Mouse (Mus musculus) CD4-positive, CD25-positive, alpha-beta regulatory T cell, adult 4 months (primary cell): ENCODE measurements at regions not wholly inside any gene's neighbourhood (a gene's known extent, or its start where the extent isn't known, plus 50 kb on each side); places are given as distances from the start of the nearest gene placed in this dataset.

Experiments used
- ATAC-seq: one replicate; pipeline ENCODE4 v1.8.0; 2017

- ATAC-seq = no peak
Measured at GRCm38 (mm10) chr8:35192515-35192914, 573.1 kb upstream of the Gm19410 start.

- ATAC-seq = no peak
Measured at GRCm38 (mm10) chr8:35193771-35194170, 571.8 kb upstream of the Gm19410 start.

GRCm38 (mm10) chr8:35196189-35196588, 569.4 kb upstream of the Gm19410 start:
- ATAC-seq = no peak

- ATAC-seq = no peak
Measured at GRCm38 (mm10) chr8:35198766-35199165, 566.8 kb upstream of the Gm19410 start.

- peak; percentile 69 for ATAC-seq
Measured at GRCm38 (mm10) chr8:35201416-35201815, 564.2 kb upstream of the Gm19410 start.

- ATAC-seq = no peak
Measured at GRCm38 (mm10) chr8:35204971-35205370, 560.6 kb upstream of the Gm19410 start.

GRCm38 (mm10) chr8:35205536-35205935, 560.1 kb upstream of the Gm19410 start:
- no peak for ATAC-seq

- no peak for ATAC-seq
Measured at GRCm38 (mm10) chr8:35206271-35206670, 559.3 kb upstream of the Gm19410 start.

- peak; percentile 93 for ATAC-seq
Measured at GRCm38 (mm10) chr8:35208357-35208756, 557.2 kb upstream of the Gm19410 start.

GRCm38 (mm10) chr8:35211506-35212452, 553.8 kb upstream of the Gm19410 start:
- ATAC-seq = no peak

- ATAC-seq = no peak
Measured at GRCm38 (mm10) chr8:35213515-35213914, 552.1 kb upstream of the Gm19410 start.

GRCm38 (mm10) chr8:35217604-35218003, 548.0 kb upstream of the Gm19410 start:
- no peak for ATAC-seq

- no peak for ATAC-seq
Measured at GRCm38 (mm10) chr8:35218327-35218726, 547.3 kb upstream of the Gm19410 start.

- no peak for ATAC-seq
Measured at GRCm38 (mm10) chr8:35224053-35224924, 541.3 kb upstream of the Gm19410 start.

- ATAC-seq = no peak
Measured at GRCm38 (mm10) chr8:35224925-35225244, 540.7 kb upstream of the Gm19410 start.

GRCm38 (mm10) chr8:35227079-35227478, 538.5 kb upstream of the Gm19410 start:
- ATAC-seq = no peak

- no peak for ATAC-seq
Measured at GRCm38 (mm10) chr8:35228449-35228848, 537.1 kb upstream of the Gm19410 start.

GRCm38 (mm10) chr8:35233520-35234186, 531.9 kb upstream of the Gm19410 start:
- ATAC-seq = no peak

- no peak for ATAC-seq
Measured at GRCm38 (mm10) chr8:35234436-35234835, 531.2 kb upstream of the Gm19410 start.

GRCm38 (mm10) chr8:35235815-35236509, 529.6 kb upstream of the Gm19410 start:
- ATAC-seq = no peak

GRCm38 (mm10) chr8:35237279-35237678, 528.3 kb upstream of the Gm19410 start:
- no peak for ATAC-seq

- no peak for ATAC-seq
Measured at GRCm38 (mm10) chr8:35240884-35241283, 524.7 kb upstream of the Gm19410 start.
